Mouse (Mus musculus) forebrain, embryonic 11.5 days (tissue): ENCODE measurements at regions not wholly inside any gene's neighbourhood (a gene's known extent, or its start where the extent isn't known, plus 50 kb on each side); places are given as distances from the start of the nearest gene placed in this dataset.

Experiments used
- ATAC-seq: fragments of 200-750 bp; cut with Nextera tagmentation; replicated peaks from 2 replicates; pipeline ENCODE4 v1.8.0; 2017; ENCODE audit warnings: moderate TSS enrichment; ENCODE audit not compliant: low FRiP score
- DNase-seq: peaks from one replicate; pipeline ENCODE4 v3.0.0-alpha.2; 2017; ENCODE audit warnings: low spot score
- H3K27ac ChIP-seq: fragments of 300-500 bp; sonication (generic); 2 replicates; pipeline ENCODE4 v1.5.1; 2014; ENCODE audit warnings: low read depth, low read length
- H3K27me3 ChIP-seq: fragments of 300-500 bp; sonication (generic); 2 replicates; pipeline ENCODE4 v1.6.1; 2014; ENCODE audit warnings: mild to moderate bottlenecking, low read length, mixed read lengths; ENCODE audit not compliant: control insufficient read depth, insufficient read depth
- H3K36me3 ChIP-seq: fragments of 300-500 bp; sonication (generic); 2 replicates; pipeline ENCODE4 v1.6.1; 2014; ENCODE audit warnings: mild to moderate bottlenecking, low read length, moderate library complexity, mixed read lengths; ENCODE audit not compliant: control insufficient read depth, insufficient read depth
- H3K4me1 ChIP-seq: fragments of 300-500 bp; sonication (generic); replicated peaks from 2 replicates; pipeline ENCODE4 v1.6.1; 2014; ENCODE audit warnings: low read length, mixed read lengths; ENCODE audit not compliant: control insufficient read depth, insufficient read depth
- H3K4me2 ChIP-seq: fragments of 300-500 bp; sonication (generic); 2 replicates; pipeline ENCODE4 v1.6.1; 2014; ENCODE audit warnings: low read depth, mild to moderate bottlenecking, low read length, moderate library complexity, mixed read lengths; ENCODE audit not compliant: severe bottlenecking
- H3K4me3 ChIP-seq: fragments of 300-500 bp; sonication (generic); 2 replicates; pipeline ENCODE4 v1.5.1; 2014; ENCODE audit warnings: low read depth, low read length
- H3K9ac ChIP-seq: fragments of 300-500 bp; sonication (generic); 2 replicates; pipeline ENCODE4 v1.6.1; 2014; ENCODE audit warnings: low read length
- H3K9me3 ChIP-seq: fragments of 300-500 bp; sonication (generic); 2 replicates; pipeline ENCODE4 v1.6.1; 2016; ENCODE audit warnings: low read length, mixed read lengths; ENCODE audit not compliant: control insufficient read depth
- WGBS: fragments of 180-500 bp; shearing (Covaris S2); extraction: QIAGEN DNeasy Blood & Tissue Kit; methylation state at CpG from one replicate; pipeline ENCODE4 v1.1.7; 2014; 5-methylcytosine and 5-hydroxymethylcytosine counted together

GRCm38 (mm10) chr9:117967080-117967479 lies 73.2 kb upstream of the Azi2 start:
- Histone ChIP-seq H3K36me3 (no peaks in the 10 kb centered on the region), H3K4me1 (no peaks in the 10 kb centered on the region), H3K4me3 (no peak overlapping the region), H3K9ac (no peak overlapping the region), H3K27ac (no peak overlapping the region), H3K4me2 (no peak overlapping the region), H3K27me3 (no peaks in the 10 kb centered on the region), H3K9me3 (no peaks in the 10 kb centered on the region)
- DNase-seq (no peak), ATAC-seq (no peak)
- 80% methylated on average over 2 of the region's 2 CpGs for WGBS

- Histone ChIP-seq H3K4me3 (no peak overlapping the region), H3K9me3 (no peaks in the 10 kb centered on the region), H3K4me1 (no peaks in the 10 kb centered on the region), H3K9ac (no peak overlapping the region), H3K27me3 (no peaks in the 10 kb centered on the region), H3K4me2 (no peak overlapping the region), H3K36me3 (no peaks in the 10 kb centered on the region), H3K27ac (no peak overlapping the region)
- WGBS = 66% methylated on average over 10 of the region's 10 CpGs
- DNase-seq (no peak), ATAC-seq (0 out of 2 replicates have a peak, but pooled peaks have one; percentile 65)
Measured at GRCm38 (mm10) chr9:117966326-117966989, 73.8 kb upstream of the Azi2 start.

- Histone ChIP-seq H3K4me3 (no peak overlapping the region), H3K4me1 (no peaks in the 10 kb centered on the region), H3K9me3 (no peaks in the 10 kb centered on the region), H3K9ac (no peak overlapping the region), H3K36me3 (no peaks in the 10 kb centered on the region), H3K27me3 (no peaks in the 10 kb centered on the region), H3K4me2 (no peak overlapping the region), H3K27ac (no peak overlapping the region)
- DNase-seq = no peak
- no peak for ATAC-seq
- WGBS = 78% methylated on average over 9 of the region's 9 CpGs
Measured at GRCm38 (mm10) chr9:117962088-117963030, 77.9 kb upstream of the Azi2 start.

GRCm38 (mm10) chr9:117959845-117960244 lies 80.5 kb upstream of the Azi2 start:
- 90% methylated on average over 2 of the region's 2 CpGs for WGBS
- no peaks in the 10 kb centered on the region for H3K27me3 ChIP-seq
- H3K4me3 ChIP-seq = no peak overlapping the region
- no peak overlapping the region for H3K9ac ChIP-seq
- H3K4me1 ChIP-seq = peaks cover 3% of the 10 kb centered on the region; the same call in 1 of the 2 replicates
- no peaks in the 10 kb centered on the region for H3K9me3 ChIP-seq
- no peaks in the 10 kb centered on the region for H3K36me3 ChIP-seq
- ATAC-seq (no peak), DNase-seq (no peak)
- H3K4me2 ChIP-seq = no peak overlapping the region
- H3K27ac ChIP-seq = no peak overlapping the region

GRCm38 (mm10) chr9:117957195-117957594 lies 83.1 kb upstream of the Azi2 start:
- ATAC-seq = no peak
- H3K36me3 ChIP-seq = no peaks in the 10 kb centered on the region
- no peaks in the 10 kb centered on the region for H3K9me3 ChIP-seq
- H3K9ac ChIP-seq = no peak overlapping the region
- H3K4me2 ChIP-seq = no peak overlapping the region
- DNase-seq = no peak
- no peak overlapping the region for H3K4me3 ChIP-seq
- H3K27ac ChIP-seq = no peak overlapping the region
- no peaks in the 10 kb centered on the region for H3K27me3 ChIP-seq
- WGBS = 63% methylated on average over 2 of the region's 2 CpGs
- peaks cover 3% of the 10 kb centered on the region; the same call in 1 of the 2 replicates for H3K4me1 ChIP-seq

- Histone ChIP-seq H3K9me3 (no peaks in the 10 kb centered on the region), H3K4me2 (no peak overlapping the region), H3K36me3 (no peaks in the 10 kb centered on the region), H3K4me1 (peaks cover 3% of the 10 kb centered on the region; the same call in 1 of the 2 replicates), H3K27me3 (no peaks in the 10 kb centered on the region), H3K27ac (no peak overlapping the region), H3K9ac (no peak overlapping the region), H3K4me3 (no peak overlapping the region)
- ATAC-seq = no peak
- DNase-seq = no peak
- WGBS = 22% methylated on average over 2 of the region's 2 CpGs
Measured at GRCm38 (mm10) chr9:117956691-117957090, 83.6 kb upstream of the Azi2 start.

- DNase-seq (no peak), ATAC-seq (no peak)
- no peaks in the 10 kb centered on the region; the same call in 1 of the 2 replicates for H3K4me1 ChIP-seq
- H3K36me3 ChIP-seq = no peaks in the 10 kb centered on the region
- no peaks in the 10 kb centered on the region for H3K9me3 ChIP-seq
- no peak overlapping the region for H3K4me2 ChIP-seq
- no peak overlapping the region for H3K9ac ChIP-seq
- WGBS = 95% methylated on average over 7 of the region's 7 CpGs
- H3K27ac ChIP-seq = no peak overlapping the region
- no peak overlapping the region for H3K4me3 ChIP-seq
- no peaks in the 10 kb centered on the region for H3K27me3 ChIP-seq
Measured at GRCm38 (mm10) chr9:117927466-117927847, 112.8 kb upstream of the Azi2 start.

- no peaks in the 10 kb centered on the region for H3K9me3 ChIP-seq
- H3K36me3 ChIP-seq = no peaks in the 10 kb centered on the region
- no peak overlapping the region for H3K27ac ChIP-seq
- H3K9ac ChIP-seq = no peak overlapping the region
- ATAC-seq (no peak), DNase-seq (no peak)
- H3K27me3 ChIP-seq = no peaks in the 10 kb centered on the region
- H3K4me1 ChIP-seq = no peaks in the 10 kb centered on the region; the same call in 1 of the 2 replicates
- H3K4me2 ChIP-seq = no peak overlapping the region
- H3K4me3 ChIP-seq = no peak overlapping the region
- WGBS = 89% methylated on average over 5 of the region's 5 CpGs
Measured at GRCm38 (mm10) chr9:117926700-117927465, 113.4 kb upstream of the Azi2 start.
